Mouse (Mus musculus) midbrain, embryonic 13.5 days (tissue): Measurements from ENCODE around the gene Pwwp2a. TPM values are rescaled to one million over a fixed set of nuclear protein-coding genes. Genes with fewer than 3 reads are reported as not detected.

ENCODE experiments used
- polyA plus RNA-seq: library from polyadenylated mRNA; unstranded; fragments of >200 nt; fragmentation: Nextera tagmentation; extraction: Ambion mirVana; gene quantifications from 2 replicates; pipeline ENCODE4 v1.2.1, GENCODE M21; 2015

The Pwwp2a gene
- polyA plus RNA-seq, 1 experiment from 2014 or later: 36.3 TPM

Other genes with a start within 250 kb of the Pwwp2a start
- 73.6 and 75.6 TPM in 2 replicates for gene Slu7, start 248.3 kb upstream of the Pwwp2a start, polyA plus RNA-seq
- 3.6 and 3.9 TPM in 2 replicates for gene C1qtnf2, start 207.7 kb upstream of the Pwwp2a start, polyA plus RNA-seq
- gene Ccnjl, start 153.2 kb upstream of the Pwwp2a start, polyA plus RNA-seq: 20.9 and 24.2 TPM in 2 replicates
- 6.6 and 7.2 TPM in 2 replicates for gene 4933415A04Rik, start 95.0 kb upstream of the Pwwp2a start, polyA plus RNA-seq
- gene Fabp6, start 80.5 kb upstream of the Pwwp2a start, polyA plus RNA-seq: not detected in 2 replicates
- gene Ttc1, start 66.0 kb downstream of the Pwwp2a start, polyA plus RNA-seq: 91.5 and 95.2 TPM in 2 replicates
- gene Adra1b, start 219.2 kb downstream of the Pwwp2a start, polyA plus RNA-seq: 2.2 and 2.5 TPM in 2 replicates